Comparison of ENCODE assay signal across 8 mouse cellular contexts in the genomic region with DNA sequence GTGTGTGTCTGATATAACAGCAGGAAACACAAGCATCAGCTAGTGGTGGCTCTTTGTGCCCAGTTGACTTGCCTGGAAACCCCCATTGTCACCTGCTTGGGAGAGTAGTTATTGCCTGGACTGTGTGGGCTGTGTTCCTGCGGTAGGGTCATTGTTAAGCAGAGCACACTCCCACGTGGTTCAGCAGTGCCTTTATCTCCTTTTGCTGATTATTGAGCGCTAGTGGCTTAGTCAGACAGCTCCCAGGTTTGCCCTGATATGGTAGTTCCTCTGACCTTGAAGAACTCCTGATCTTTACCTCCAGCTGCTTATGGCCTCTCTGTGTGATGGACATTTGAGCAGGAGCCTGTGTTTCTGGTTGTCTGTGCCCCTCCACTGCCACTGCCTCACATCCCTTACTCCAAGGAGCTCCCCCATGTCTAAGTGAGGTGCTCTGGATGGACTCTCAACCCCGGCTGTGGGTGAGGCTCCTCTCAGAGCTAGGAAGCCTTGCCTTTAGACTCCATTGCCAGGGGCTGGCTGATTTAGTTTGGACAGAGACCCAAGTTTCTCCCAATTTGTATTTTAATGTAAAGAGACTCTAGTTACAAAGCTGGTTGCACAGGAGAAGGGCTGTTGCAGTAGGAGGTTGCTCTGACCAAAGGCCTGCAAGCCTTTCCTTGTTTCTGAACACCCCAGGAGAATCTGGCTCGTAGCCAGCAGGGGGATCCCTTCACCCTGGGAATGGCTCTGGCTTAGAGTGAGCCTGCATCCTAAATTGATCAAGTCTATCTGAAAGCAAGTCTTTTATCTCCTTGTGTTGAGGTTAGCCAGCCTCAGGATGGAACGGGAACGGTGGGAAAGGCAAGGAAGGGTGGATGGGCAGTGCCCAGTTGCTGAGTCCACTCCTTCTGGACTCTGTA. TPM values are rescaled to one million over a fixed set of nuclear protein-coding genes. Genes with fewer than 3 reads are reported as not detected.
DNase-seq lines count a peak whose midpoint lies in the region; ATAC-seq lines count a peak whose summit lies in the region.

No protein-coding gene starts in this region.

- H3K4me1 ChIP-seq in intestine, embryonic 16.5 days (ENCODE audit: control insufficient read depth, insufficient read depth, low read length) = peaks cover 17% of the 10 kb centered on the region
- H3K4me1 ChIP-seq in midbrain, embryonic 16.5 days (ENCODE audit: control insufficient read depth, insufficient read depth, low read length) = peaks cover 10% of the 10 kb centered on the region
- no peaks in the 10 kb centered on the region for H3K4me1 ChIP-seq in forebrain, embryonic 16.5 days (replicated peaks; ENCODE audit: control insufficient read depth, insufficient read depth, low read length)

- 0 out of 2 replicates have a peak overlapping the region, but pooled peaks have one; percentile 1 for H3K4me2 ChIP-seq in intestine, embryonic 16.5 days (ENCODE audit: low read depth, low read length)
- no peak overlapping the region for H3K4me2 ChIP-seq in midbrain, embryonic 16.5 days (ENCODE audit: low read length)
- no peak overlapping the region for H3K4me2 ChIP-seq in forebrain, embryonic 16.5 days (ENCODE audit: low read length)

- DNase-seq in kidney, adult 11 months = peak; percentile 25
- no peak for DNase-seq in kidney, adult 8-10 months
- peak; percentile 31 for DNase-seq in adipocyte (ENCODE audit: low spot score)
- DNase-seq in adrenal gland, adult 8-10 months = no peak

- H3K27me3 ChIP-seq in intestine, embryonic 16.5 days (replicated peaks; ENCODE audit: control insufficient read depth, insufficient read depth, low read length) = no peaks in the 10 kb centered on the region
- H3K27me3 ChIP-seq in midbrain, embryonic 16.5 days (ENCODE audit: control insufficient read depth, insufficient read depth, low read depth, low read length) = no peaks in the 10 kb centered on the region
- no peaks in the 10 kb centered on the region for H3K27me3 ChIP-seq in forebrain, embryonic 16.5 days (replicated peaks; ENCODE audit: control insufficient read depth, insufficient read depth, low read length)

- H3K9ac ChIP-seq in intestine, embryonic 16.5 days (ENCODE audit: low read depth, low read length) = 0 out of 2 replicates have a peak overlapping the region, but pooled peaks have one; percentile 36
- H3K9ac ChIP-seq in midbrain, embryonic 16.5 days (ENCODE audit: low read depth, low read length) = 0 out of 2 replicates have a peak overlapping the region, but pooled peaks have one; percentile 2
- H3K9ac ChIP-seq in forebrain, embryonic 16.5 days (replicated peaks; ENCODE audit: low read depth, low read length) = no peak overlapping the region

- peak overlapping the region; percentile 86 for H3K27ac ChIP-seq in intestine, embryonic 16.5 days (ENCODE audit: low read length)
- H3K27ac ChIP-seq in midbrain, embryonic 16.5 days (ENCODE audit: low read length) = no peak overlapping the region
- no peak overlapping the region for H3K27ac ChIP-seq in forebrain, embryonic 16.5 days (ENCODE audit: low read length)

- peak; percentile 93 for ATAC-seq in intestine, embryonic 16.5 days
- ATAC-seq in midbrain, embryonic 16.5 days = no peak
- ATAC-seq in monocyte, adult 5-6 weeks (replicated peaks; ENCODE audit: insufficient number of reproducible peaks, low FRiP score, low TSS enrichment, poor library complexity, severe bottlenecking) = no peak
- no peak for ATAC-seq in forebrain, embryonic 16.5 days

- H3K36me3 ChIP-seq in intestine, embryonic 16.5 days (ENCODE audit: control insufficient read depth, insufficient read depth, low read length) = peaks cover 3% of the 10 kb centered on the region; the same call in 1 of the 2 replicates
- H3K36me3 ChIP-seq in midbrain, embryonic 16.5 days (ENCODE audit: control insufficient read depth, insufficient read depth, low read length) = peaks cover 4% of the 10 kb centered on the region
- H3K36me3 ChIP-seq in forebrain, embryonic 16.5 days (ENCODE audit: control insufficient read depth, insufficient read depth) = peaks cover 6% of the 10 kb centered on the region

- no peak overlapping the region for H3K4me3 ChIP-seq in intestine, embryonic 16.5 days (ENCODE audit: low read length)
- H3K4me3 ChIP-seq in midbrain, embryonic 16.5 days (ENCODE audit: low read depth, low read length) = no peak overlapping the region
- H3K4me3 ChIP-seq in forebrain, embryonic 16.5 days (replicated peaks; ENCODE audit: low read length) = no peak overlapping the region

- 45% methylated on average over 7 of the region's 7 CpGs for WGBS in intestine, embryonic 16.5 days
- 43% methylated on average over 7 of the region's 7 CpGs for whole genome bisulfite sequencing in midbrain, embryonic 16.5 days
- 45% methylated on average over 7 of the region's 7 CpGs for WGBS in forebrain, embryonic 16.5 days

- no peaks in the 10 kb centered on the region for H3K9me3 ChIP-seq in intestine, embryonic 16.5 days (ENCODE audit: control insufficient read depth, low read length)
- H3K9me3 ChIP-seq in midbrain, embryonic 16.5 days (replicated peaks; ENCODE audit: control insufficient read depth, low read length, poor library complexity, severe bottlenecking) = no peaks in the 10 kb centered on the region
- no peaks in the 10 kb centered on the region for H3K9me3 ChIP-seq in forebrain, embryonic 16.5 days (ENCODE audit: control insufficient read depth, low read length)

RNA-seq across cellular contexts. Expression of gene Abl1, which starts 12.6 kb away (rescaled TPM):
- polyA plus RNA-seq in intestine, embryonic 16.5 days (2015; fragmentation: Nextera tagmentation; extraction: Ambion mirVana) = 25.1 and 26.2 TPM in 2 replicates
- polyA plus RNA-seq in midbrain, embryonic 16.5 days (2015; fragmentation: Nextera tagmentation; extraction: Ambion mirVana) = 16.7 and 17.5 TPM in 2 replicates
- total RNA-seq in monocyte, adult 5-6 weeks (2017) = 22.7 to 41.9 TPM (median 30.4 TPM) in 3 replicates
- 100 to 1,000 TPM in 1 of 4 experiments, 10 to 100 TPM in 3; 80.1 to 111 (median 87.9) TPM for total RNA-seq in adrenal gland, adult 8-10 months (2022)
- polyA plus RNA-seq in forebrain, embryonic 16.5 days (2015; fragmentation: Nextera tagmentation; extraction: Ambion mirVana) = 23.5 and 23.8 TPM in 2 replicates

RNA-seq across cellular contexts. Expression of gene Exosc2, which starts 30.3 kb away (rescaled TPM):
- 51.3 and 64.3 TPM in 2 replicates for polyA plus RNA-seq in intestine, embryonic 16.5 days (2015; fragmentation: Nextera tagmentation; extraction: Ambion mirVana)
- polyA plus RNA-seq in midbrain, embryonic 16.5 days (2015; fragmentation: Nextera tagmentation; extraction: Ambion mirVana) = 40.0 and 42.2 TPM in 2 replicates
- total RNA-seq in monocyte, adult 5-6 weeks (2017) = 25.4 to 40.2 TPM (median 28.2 TPM) in 3 replicates
- 10 to 100 TPM; 22.2 to 31.0 (median 28.4) TPM for total RNA-seq in adrenal gland, adult 8-10 months (2022)
- 42.3 and 44.0 TPM in 2 replicates for polyA plus RNA-seq in forebrain, embryonic 16.5 days (2015; fragmentation: Nextera tagmentation; extraction: Ambion mirVana)

Comparison
In these comparisons a context has a peak if more than half of its experiments do, and no peak if none do; other contexts are left out.
1. DNase-seq: peak in kidney, adult 11 months (single experiment) and adipocyte (single experiment); none in kidney, adult 8-10 months (0 of 2) and adrenal gland, adult 8-10 months (single experiment).